Mouse (Mus musculus): ENCODE results near the gene Ltbp1. TPM values are rescaled to one million over a fixed set of nuclear protein-coding genes. Genes with fewer than 3 reads are reported as not detected.
A peak's percentile ranks its signal among the peaks of the same experiment; 100 is the strongest.

The Ltbp1 gene
- polyA plus RNA-seq, 1 experiment: 4.7 TPM

DNA sequence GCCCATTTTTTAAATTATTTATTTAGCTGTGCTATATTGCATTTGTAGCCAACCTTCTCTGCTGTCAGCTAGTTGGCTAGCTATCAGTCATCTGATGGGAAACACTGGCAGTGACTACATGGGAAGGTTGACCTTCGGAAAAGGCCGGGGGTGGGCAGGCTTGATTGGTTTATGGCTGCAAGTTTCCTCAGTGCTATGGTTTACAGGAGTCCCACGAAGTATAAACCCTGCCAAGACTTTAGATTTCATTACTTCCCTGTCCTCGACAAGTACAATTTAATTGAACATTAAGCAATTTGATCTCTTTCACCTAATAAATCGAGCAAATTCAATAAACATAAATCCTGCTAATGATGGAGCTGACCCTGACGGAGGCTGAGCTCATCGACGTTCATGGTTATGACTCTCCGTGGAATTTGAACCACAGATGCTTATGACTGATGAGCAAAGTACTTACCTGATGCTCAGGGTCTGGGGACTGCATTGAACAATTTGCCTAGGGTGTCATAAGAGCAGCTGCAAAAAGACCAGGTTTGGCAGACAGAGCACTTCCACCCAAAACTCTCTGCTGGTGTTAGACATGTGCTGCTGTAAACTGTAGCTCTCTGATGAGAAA is 373.0 kb downstream of the Ltbp1 start:
- no peaks in the 10 kb centered on the region for H3K4me1 ChIP-seq (ENCODE audit: control insufficient read depth, insufficient read depth, low read length)
- H3K4me3 ChIP-seq (ENCODE audit: insufficient read depth, low read length): no peak overlapping the region
- H3K27ac ChIP-seq (ENCODE audit: insufficient read depth, low read length): no peak overlapping the region
- TF ChIP-seq POLR2A (IDR thresholded peaks at IDR 0.05; ENCODE audit: extremely low read depth, insufficient read depth, low read length): no peak
- TF ChIP-seq CTCF (IDR thresholded peaks at IDR 0.05; ENCODE audit: extremely low read depth, insufficient read depth, low read length): no peak

DNA sequence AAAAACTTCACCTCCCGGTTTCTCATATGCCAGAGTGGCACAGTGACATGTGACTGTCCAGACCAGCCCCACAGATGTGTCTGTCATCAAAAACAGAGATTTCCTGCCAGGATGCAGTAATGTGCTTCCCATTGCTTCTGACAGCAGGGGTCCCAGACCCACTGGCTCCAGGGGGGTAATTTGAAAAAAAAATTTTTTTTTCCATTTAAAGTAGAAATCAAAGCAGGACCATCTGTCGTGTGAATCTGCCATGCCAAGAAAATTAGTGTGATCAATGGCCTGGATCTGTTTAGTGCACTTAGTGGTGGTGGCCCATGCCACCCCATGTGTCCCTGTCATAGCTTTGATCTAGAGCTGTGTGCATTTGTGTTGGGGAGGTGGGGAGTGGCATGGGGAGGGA is 374.8 kb downstream of the Ltbp1 start:
- TF ChIP-seq CTCF (IDR thresholded peaks at IDR 0.05; ENCODE audit: extremely low read depth, insufficient read depth, low read length) (no peak), POLR2A (IDR thresholded peaks at IDR 0.05; ENCODE audit: extremely low read depth, insufficient read depth, low read length) (no peak)
- Histone ChIP-seq H3K4me1 (ENCODE audit: control insufficient read depth, insufficient read depth, low read length) (no peaks in the 10 kb centered on the region), H3K27ac (ENCODE audit: insufficient read depth, low read length) (no peak overlapping the region), H3K4me3 (ENCODE audit: insufficient read depth, low read length) (no peak overlapping the region)

DNA sequence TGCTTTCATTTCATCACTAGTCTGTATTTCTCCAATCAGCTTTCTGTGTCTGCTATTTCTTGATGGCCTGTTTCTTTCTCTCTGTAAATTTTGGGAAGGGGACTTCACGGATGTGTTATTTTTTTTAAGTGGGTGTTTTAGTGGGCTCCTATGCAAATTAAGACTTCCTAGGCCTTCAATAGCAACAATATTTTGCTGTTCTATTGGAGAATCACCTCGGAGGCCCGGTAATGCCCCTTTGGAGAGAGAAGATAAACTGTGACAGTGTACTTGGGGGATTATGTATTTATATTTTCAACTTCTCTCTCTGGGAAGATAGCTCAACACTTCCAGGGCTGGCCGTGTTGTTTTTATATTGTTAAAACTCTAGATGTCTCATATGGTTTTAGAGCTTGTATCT is 383.0 kb downstream of the Ltbp1 start:
- Histone ChIP-seq H3K4me3 (ENCODE audit: insufficient read depth, low read length) (no peak overlapping the region), H3K4me1 (ENCODE audit: control insufficient read depth, insufficient read depth, low read length) (no peaks in the 10 kb centered on the region), H3K27ac (ENCODE audit: insufficient read depth, low read length) (no peak overlapping the region)
- TF ChIP-seq POLR2A (IDR thresholded peaks at IDR 0.05; ENCODE audit: extremely low read depth, insufficient read depth, low read length): no peak
- no peak for TF ChIP-seq CTCF (IDR thresholded peaks at IDR 0.05; ENCODE audit: extremely low read depth, insufficient read depth, low read length)

DNA sequence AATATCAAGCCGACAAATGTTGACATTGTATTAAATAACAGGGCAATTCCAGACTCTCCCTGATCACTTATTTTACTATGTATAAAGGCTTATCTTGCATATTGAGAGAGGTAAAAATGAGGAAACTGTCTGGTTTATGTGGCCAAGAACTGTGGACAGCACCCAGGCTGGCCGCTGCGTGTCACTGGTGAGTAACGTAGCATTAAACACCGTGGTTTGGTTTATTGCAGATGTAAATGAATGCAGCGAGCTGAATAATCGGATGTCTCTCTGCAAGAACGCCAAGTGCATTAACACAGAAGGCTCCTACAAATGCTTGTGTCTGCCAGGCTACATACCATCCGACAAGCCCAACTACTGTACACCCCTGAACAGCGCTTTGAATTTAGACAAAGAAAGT is 384.8 kb downstream of the Ltbp1 start:
- H3K27ac ChIP-seq (ENCODE audit: insufficient read depth, low read length): no peak overlapping the region
- H3K4me3 ChIP-seq (ENCODE audit: insufficient read depth, low read length): no peak overlapping the region
- TF ChIP-seq POLR2A (IDR thresholded peaks at IDR 0.05; ENCODE audit: extremely low read depth, insufficient read depth, low read length): no peak
- TF ChIP-seq CTCF (IDR thresholded peaks at IDR 0.05; ENCODE audit: extremely low read depth, insufficient read depth, low read length): no peak

DNA sequence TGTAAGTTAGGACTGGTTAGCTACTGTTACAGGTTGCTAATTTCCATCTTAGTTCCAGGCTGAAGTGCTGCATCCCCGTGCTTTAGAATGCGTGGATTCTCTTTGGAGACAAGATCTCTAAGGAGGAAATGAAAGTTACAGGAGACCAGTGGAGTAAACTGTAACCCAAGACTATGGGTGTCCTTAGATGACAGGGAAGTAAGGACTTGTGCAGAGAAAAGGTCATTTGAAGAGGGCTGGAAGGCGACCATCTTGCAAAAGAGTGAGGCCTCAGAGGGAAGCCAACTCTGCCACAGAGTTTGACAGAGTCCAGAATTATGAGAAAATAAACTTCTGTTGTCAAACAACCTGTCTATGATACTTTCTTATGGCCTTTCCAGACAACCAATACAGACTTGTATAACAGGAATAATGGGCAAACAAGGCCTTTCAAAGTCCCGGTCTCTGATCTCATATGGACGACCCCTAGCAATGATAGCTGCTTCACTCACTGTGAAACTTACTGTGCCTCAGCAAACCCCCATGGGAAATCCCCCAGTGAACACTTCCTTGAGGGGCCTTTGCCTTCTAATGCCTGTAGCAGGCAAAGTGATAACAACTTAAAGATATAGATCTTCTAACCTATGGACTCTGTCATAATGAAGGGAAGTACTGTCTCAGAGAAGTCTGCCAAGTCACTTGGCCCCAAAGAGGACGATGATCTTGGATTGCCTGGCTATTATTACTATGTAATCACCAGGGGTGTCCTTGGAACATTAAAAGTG is 386.2 kb downstream of the Ltbp1 start:
- Histone ChIP-seq H3K4me3 (ENCODE audit: insufficient read depth, low read length) (no peak overlapping the region), H3K27ac (ENCODE audit: insufficient read depth, low read length) (no peak overlapping the region), H3K4me1 (ENCODE audit: control insufficient read depth, insufficient read depth, low read length) (no peaks in the 10 kb centered on the region)
- TF ChIP-seq POLR2A (IDR thresholded peaks at IDR 0.05; ENCODE audit: extremely low read depth, insufficient read depth, low read length): no peak
- no peak for TF ChIP-seq CTCF (IDR thresholded peaks at IDR 0.05; ENCODE audit: extremely low read depth, insufficient read depth, low read length)

More for the DNA sequence above, 384.8 kb downstream of the Ltbp1 start:
- no peaks in the 10 kb centered on the region for H3K4me1 ChIP-seq (ENCODE audit: control insufficient read depth, insufficient read depth, low read length)

DNA sequence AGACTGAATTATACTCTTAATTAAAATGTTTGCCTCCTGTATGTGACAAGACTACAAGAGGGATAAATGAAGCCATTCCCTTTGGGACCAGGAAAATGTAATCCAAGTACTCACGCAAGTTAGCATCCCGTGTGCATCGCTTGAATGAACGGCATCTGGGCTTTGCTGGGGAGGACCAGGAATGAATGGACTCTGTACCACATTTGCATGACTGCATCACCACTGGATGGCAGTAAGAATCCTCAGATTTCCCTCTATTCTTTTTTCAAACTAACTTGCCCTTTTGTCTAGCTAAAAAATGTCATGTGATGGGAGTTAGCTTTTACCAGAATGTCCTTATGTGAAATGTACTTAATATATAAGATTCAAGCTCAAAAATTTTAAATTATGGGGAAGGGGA is 401.0 kb downstream of the Ltbp1 start:
- Histone ChIP-seq H3K27ac (ENCODE audit: insufficient read depth, low read length) (no peak overlapping the region), H3K4me1 (ENCODE audit: control insufficient read depth, insufficient read depth, low read length) (no peaks in the 10 kb centered on the region), H3K4me3 (ENCODE audit: insufficient read depth, low read length) (no peak overlapping the region)
- TF ChIP-seq CTCF (IDR thresholded peaks at IDR 0.05; ENCODE audit: extremely low read depth, insufficient read depth, low read length) (peak; percentile 57), POLR2A (IDR thresholded peaks at IDR 0.05; ENCODE audit: extremely low read depth, insufficient read depth, low read length) (no peak)

DNA sequence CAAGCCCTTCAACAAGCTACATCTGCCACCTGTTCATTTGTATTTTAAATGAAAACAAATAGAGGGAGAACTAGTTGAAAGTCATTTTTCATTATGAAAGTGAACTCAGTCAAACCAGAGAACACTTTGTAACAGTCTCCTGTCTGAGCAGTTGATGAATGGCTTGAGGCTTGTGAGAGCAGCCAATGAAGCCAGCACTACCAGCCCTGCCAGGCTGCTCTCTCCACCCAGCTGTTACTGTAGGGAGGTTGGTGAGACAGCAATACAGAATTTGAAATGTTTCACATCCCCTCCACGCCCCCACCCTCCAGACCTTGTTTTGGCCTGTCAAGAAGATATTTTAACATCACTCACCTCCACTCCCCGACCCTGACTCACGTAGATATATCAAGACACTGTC is 411.5 kb downstream of the Ltbp1 start:
- no peak for TF ChIP-seq CTCF (IDR thresholded peaks at IDR 0.05; ENCODE audit: extremely low read depth, insufficient read depth, low read length)
- no peak for TF ChIP-seq POLR2A (IDR thresholded peaks at IDR 0.05; ENCODE audit: extremely low read depth, insufficient read depth, low read length)
- Histone ChIP-seq H3K27ac (ENCODE audit: insufficient read depth, low read length) (no peak overlapping the region), H3K4me1 (ENCODE audit: control insufficient read depth, insufficient read depth, low read length) (no peaks in the 10 kb centered on the region), H3K4me3 (ENCODE audit: insufficient read depth, low read length) (no peak overlapping the region)

DNA sequence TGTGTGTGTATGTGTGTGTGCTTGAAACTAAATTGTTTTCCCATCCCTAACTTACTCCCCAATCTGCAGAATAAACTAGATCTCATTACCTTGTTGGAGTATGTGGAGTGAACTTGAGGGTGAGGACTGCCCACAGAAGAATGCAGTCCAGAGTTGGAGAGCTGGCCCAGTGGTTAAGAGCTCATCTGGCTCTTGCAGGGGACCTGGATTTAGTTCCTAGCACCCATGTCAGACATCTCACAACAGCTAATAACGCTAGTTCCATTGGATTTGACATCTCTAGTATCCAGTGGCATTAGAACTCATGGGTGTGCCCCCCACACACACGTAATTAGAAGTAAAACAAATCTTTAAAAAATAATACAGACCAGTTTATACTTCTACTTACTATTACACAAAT is 428.8 kb downstream of the Ltbp1 start:
- TF ChIP-seq POLR2A (IDR thresholded peaks at IDR 0.05; ENCODE audit: extremely low read depth, insufficient read depth, low read length) (no peak), CTCF (IDR thresholded peaks at IDR 0.05; ENCODE audit: extremely low read depth, insufficient read depth, low read length) (no peak)
- Histone ChIP-seq H3K4me1 (ENCODE audit: control insufficient read depth, insufficient read depth, low read length) (peaks cover 2% of the 10 kb centered on the region), H3K27ac (ENCODE audit: insufficient read depth, low read length) (no peak overlapping the region), H3K4me3 (ENCODE audit: insufficient read depth, low read length) (no peak overlapping the region)

DNA sequence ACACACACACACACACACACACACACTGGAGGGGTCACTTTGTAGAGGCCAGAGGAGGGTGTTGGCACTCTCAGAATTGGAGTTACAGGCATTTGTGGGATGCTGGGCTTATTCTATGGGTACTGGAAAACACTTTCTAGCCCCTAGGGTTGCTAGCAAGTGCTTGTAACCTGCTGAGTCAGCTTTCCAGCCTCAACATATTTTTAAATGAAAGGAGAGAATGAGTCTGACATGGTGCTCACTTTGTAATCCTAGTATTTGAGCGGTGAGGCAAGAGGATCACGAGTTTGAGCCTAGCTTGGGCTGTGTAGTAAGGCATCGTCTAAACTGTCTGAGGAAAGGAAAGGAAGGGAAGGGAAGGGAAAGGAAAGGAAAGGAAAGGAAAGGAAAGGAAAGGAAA is 429.5 kb downstream of the Ltbp1 start:
- Histone ChIP-seq H3K4me3 (ENCODE audit: insufficient read depth, low read length) (no peak overlapping the region), H3K4me1 (ENCODE audit: control insufficient read depth, insufficient read depth, low read length) (peaks cover 2% of the 10 kb centered on the region), H3K27ac (ENCODE audit: insufficient read depth, low read length) (no peak overlapping the region)
- TF ChIP-seq POLR2A (IDR thresholded peaks at IDR 0.05; ENCODE audit: extremely low read depth, insufficient read depth, low read length) (no peak), CTCF (IDR thresholded peaks at IDR 0.05; ENCODE audit: extremely low read depth, insufficient read depth, low read length) (no peak)

DNA sequence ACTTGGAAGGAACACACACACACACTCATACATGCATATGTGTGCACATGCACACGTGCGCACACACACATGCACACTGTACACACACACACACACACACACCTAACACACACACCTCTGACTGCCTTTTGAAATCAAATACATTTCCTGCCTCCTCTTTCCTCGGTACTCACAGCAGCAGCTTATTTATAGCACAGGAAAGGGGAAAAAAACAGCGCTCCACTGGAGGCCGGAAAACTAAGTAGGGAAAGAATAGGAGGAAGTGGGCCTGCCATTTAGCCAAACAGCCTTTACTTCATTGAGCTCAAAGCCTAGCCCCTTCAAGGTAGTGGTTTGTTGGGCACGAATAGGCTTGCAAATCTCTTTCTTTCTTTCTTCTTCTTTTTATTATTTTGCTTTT is 430.2 kb downstream of the Ltbp1 start, which contains the start of gene Rasgrp3:
Gene Rasgrp3 (plus strand): TSS at position 298 of the 400 bp plus-strand sequence.
- Histone ChIP-seq H3K4me3 (ENCODE audit: insufficient read depth, low read length) (peak within 1 kb of the TSS; percentile 22; the same call in 1 of the 2 replicates), H3K4me1 (ENCODE audit: control insufficient read depth, insufficient read depth, low read length) (peaks cover 2% of the 10 kb centered on the region), H3K27ac (ENCODE audit: insufficient read depth, low read length) (peak within 1 kb of the TSS; percentile 86)
- TF ChIP-seq POLR2A (IDR thresholded peaks at IDR 0.05; ENCODE audit: extremely low read depth, insufficient read depth, low read length) (no peak), CTCF (IDR thresholded peaks at IDR 0.05; ENCODE audit: extremely low read depth, insufficient read depth, low read length) (no peak)
